13 mouse cellular contexts compared by ENCODE assay signal in the genomic region with DNA sequence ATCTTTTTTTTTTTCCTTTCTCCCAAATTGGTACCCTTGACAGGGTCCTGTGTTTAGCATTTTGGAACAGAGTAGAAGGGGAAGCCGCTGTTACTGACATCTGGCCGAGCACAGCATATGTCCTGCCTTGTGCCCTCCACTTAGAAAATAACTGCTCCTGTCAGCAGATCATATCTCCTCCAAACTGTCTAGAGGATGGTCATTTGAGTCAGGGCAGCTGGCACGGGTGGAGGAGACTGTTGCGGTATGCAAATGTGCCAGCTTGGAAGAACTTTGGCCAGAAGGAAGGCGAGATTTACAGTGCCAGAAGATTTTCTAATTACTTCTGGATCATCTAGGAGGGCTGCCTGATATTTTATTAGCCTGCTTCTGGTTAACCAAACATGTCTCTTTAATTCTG.
DNase-seq lines count a peak whose midpoint lies in the region; TF ChIP-seq lines count a peak whose summit lies in the region.
"Had no signal": no experiment of that assay in that cellular context is flagged by ENCODE, and none has a peak within 500 bp of the region (broad histone marks: within the 10 kb centered on the region; RNA-seq: fewer than 3 reads in every experiment).

No protein-coding gene starts in this region.

- TF ChIP-seq CTCF in brain, embryonic 14.5 days (IDR thresholded peaks at IDR 0.05; ENCODE audit: borderline replicate concordance, extremely low read depth, insufficient read depth, insufficient read length), result no peak

- TF ChIP-seq POLR2A in brain, embryonic 14.5 days (IDR thresholded peaks at IDR 0.05; ENCODE audit: borderline replicate concordance, extremely low read depth, insufficient read depth, insufficient read length, poor library complexity, severe bottlenecking), result no peak

- peak; percentile 4 for DNase-seq in heart, postnatal 4 days
- no peak for DNase-seq in heart, adult 8-10 months (ENCODE audit: low spot score)
- DNase-seq in kidney, postnatal 14 days, result peak; percentile 2
- DNase-seq in kidney, postnatal 25 days, result no peak
- peak; percentile 12 for DNase-seq in brain, embryonic 14.5 days (ENCODE audit: low read depth)
- peak; percentile 23 for DNase-seq in retina, embryonic 14.5 days (ENCODE audit: low spot score)
- DNase-seq in ovary, adult 18-20 months (ENCODE audit: low spot score), result no peak
- DNase-seq: adrenal gland, postnatal 36 days; gastrocnemius, postnatal 14 days; layer of hippocampus, adult 9-11 months; liver, embryonic 13.5 days; midbrain, embryonic 14.5 days; thymus, adult 18-20 months had no signal

Comparison
In these comparisons a context has a peak if more than half of its experiments do, and no peak if none do; other contexts are left out.
1. DNase-seq: peak in heart, postnatal 4 days (single experiment), kidney, postnatal 14 days (single experiment), brain, embryonic 14.5 days (single experiment) and retina, embryonic 14.5 days (single experiment); none in heart, adult 8-10 months (single experiment), kidney, postnatal 25 days (0 of 2) and ovary, adult 18-20 months (single experiment).